Mouse (Mus musculus) forebrain, embryonic 16.5 days (tissue): Measurements from ENCODE around the gene Bank1. TPM values are rescaled to one million over a fixed set of nuclear protein-coding genes. Genes with fewer than 3 reads are reported as not detected.

Experiments used
- ATAC-seq: fragments of 200-750 bp; cut with Nextera tagmentation; 2 replicates; pipeline ENCODE4 v1.8.0; 2017; ENCODE audit warnings: mild to moderate bottlenecking, moderate library complexity
- H3K27ac ChIP-seq: fragments of 300-500 bp; sonication (generic); 2 replicates; pipeline ENCODE4 v1.5.1; 2014; ENCODE audit warnings: low read length, control low read depth
- H3K27me3 ChIP-seq: fragments of 300-500 bp; sonication (generic); replicated peaks from 2 replicates; pipeline ENCODE4 v1.6.1; 2014; ENCODE audit warnings: low read length; ENCODE audit not compliant: control insufficient read depth, insufficient read depth
- H3K36me3 ChIP-seq: fragments of 300-500 bp; sonication (generic); 2 replicates; pipeline ENCODE4 v1.6.1; 2014; ENCODE audit not compliant: control insufficient read depth, insufficient read depth
- H3K4me1 ChIP-seq: fragments of 300-500 bp; sonication (generic); replicated peaks from 2 replicates; pipeline ENCODE4 v1.6.1; 2014; ENCODE audit warnings: low read length; ENCODE audit not compliant: control insufficient read depth, insufficient read depth
- H3K4me2 ChIP-seq: fragments of 300-500 bp; sonication (generic); 2 replicates; pipeline ENCODE4 v1.6.1; 2014; ENCODE audit warnings: mild to moderate bottlenecking, low read length, control low read depth
- H3K4me3 ChIP-seq: fragments of 300-500 bp; sonication (generic); replicated peaks from 2 replicates; pipeline ENCODE4 v1.5.1; 2014; ENCODE audit warnings: mild to moderate bottlenecking, low read length, control low read depth
- H3K9ac ChIP-seq: fragments of 300-500 bp; sonication (generic); replicated peaks from 2 replicates; pipeline ENCODE4 v1.6.1; 2014; ENCODE audit warnings: low read depth, low read length, control low read depth
- H3K9me3 ChIP-seq: fragments of 300-500 bp; sonication (generic); 2 replicates; pipeline ENCODE4 v1.6.1; 2016; ENCODE audit warnings: low read length; ENCODE audit not compliant: control insufficient read depth
- WGBS: fragments of 180-500 bp; shearing (Covaris S2); extraction: QIAGEN DNeasy Blood & Tissue Kit; methylation state at CpG from one replicate; pipeline ENCODE4 v1.1.7; 2014; 5-methylcytosine and 5-hydroxymethylcytosine counted together
- polyA plus RNA-seq: library from polyadenylated mRNA; unstranded; fragments of >200 nt; fragmentation: Nextera tagmentation; extraction: Ambion mirVana; gene quantifications from 2 replicates; pipeline ENCODE4 v1.2.1, GENCODE M21; 2015

Bank1 gene
- 0.25 and 0.46 TPM in 2 replicates for polyA plus RNA-seq

DNA sequence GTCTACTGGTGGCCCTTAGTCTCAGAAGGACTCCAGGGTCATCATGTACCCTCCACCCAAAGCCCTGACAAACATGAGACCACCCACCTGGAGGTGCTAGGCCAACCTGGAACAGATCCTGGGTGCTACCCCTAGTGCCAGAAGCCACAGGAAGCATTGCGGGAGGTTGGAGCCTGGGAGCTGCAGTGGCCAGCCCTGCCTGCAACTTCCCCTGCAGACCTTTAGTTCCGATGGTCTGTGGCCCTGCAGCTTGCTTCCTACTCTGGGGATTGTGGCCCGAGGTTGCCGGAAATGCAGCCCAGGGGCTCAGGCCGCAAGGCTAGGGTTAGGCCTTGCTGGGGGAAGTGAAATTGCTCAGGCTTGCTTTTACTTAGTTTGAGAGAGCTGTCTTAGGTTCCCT, at the start of gene Bank1:
Gene Bank1 (minus strand): TSS at position 284 of the 400 bp plus-strand sequence.
- Histone ChIP-seq H3K36me3 (no peaks in the 10 kb centered on the region), H3K9ac (no peak within 1 kb of the TSS), H3K4me1 (no peaks in the 10 kb centered on the region), H3K9me3 (no peaks in the 10 kb centered on the region), H3K27me3 (no peaks in the 10 kb centered on the region), H3K4me2 (no peak within 1 kb of the TSS), H3K4me3 (no peak within 1 kb of the TSS), H3K27ac (no peak within 1 kb of the TSS)
- WGBS = 83% methylated on average over 5 of the region's 5 CpGs
- no peak for ATAC-seq

DNA sequence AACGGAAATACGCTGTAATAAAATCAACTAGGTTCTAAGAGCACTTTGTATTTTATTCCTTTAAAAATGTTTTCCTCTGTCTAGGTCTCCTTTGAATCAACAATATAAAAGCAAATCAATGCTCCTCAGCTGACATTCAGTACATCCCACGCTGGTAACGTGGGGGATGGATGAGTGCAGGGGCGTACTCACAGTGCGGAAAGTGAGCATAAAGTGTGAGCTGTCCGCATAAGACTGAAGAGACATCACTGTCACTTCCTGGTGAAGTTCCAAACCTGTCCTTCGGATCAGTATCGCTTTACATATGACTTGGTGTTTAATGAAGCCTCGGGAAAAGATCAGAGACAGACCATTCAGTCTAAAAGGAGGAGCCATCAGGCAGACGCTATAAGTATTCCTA, 44.0 kb upstream of the Bank1 start:
- ATAC-seq = no peak
- Histone ChIP-seq H3K36me3 (no peaks in the 10 kb centered on the region), H3K4me2 (no peak overlapping the region), H3K4me1 (no peaks in the 10 kb centered on the region), H3K4me3 (no peak overlapping the region), H3K9ac (no peak overlapping the region), H3K27ac (no peak overlapping the region), H3K9me3 (no peaks in the 10 kb centered on the region), H3K27me3 (no peaks in the 10 kb centered on the region)
- WGBS = 69% methylated on average over 11 of the region's 11 CpGs

GRCm38 (mm10) chr3:136369466-136369865, 43.6 kb upstream of the Bank1 start:
- H3K4me1 ChIP-seq = no peaks in the 10 kb centered on the region
- no peak for ATAC-seq
- H3K27me3 ChIP-seq = no peaks in the 10 kb centered on the region
- no peak overlapping the region for H3K4me3 ChIP-seq
- no peak overlapping the region for H3K4me2 ChIP-seq
- H3K27ac ChIP-seq = no peak overlapping the region
- no peaks in the 10 kb centered on the region for H3K9me3 ChIP-seq
- H3K36me3 ChIP-seq = no peaks in the 10 kb centered on the region
- H3K9ac ChIP-seq = no peak overlapping the region
- WGBS = 71% methylated on average over 9 of the region's 9 CpGs

DNA sequence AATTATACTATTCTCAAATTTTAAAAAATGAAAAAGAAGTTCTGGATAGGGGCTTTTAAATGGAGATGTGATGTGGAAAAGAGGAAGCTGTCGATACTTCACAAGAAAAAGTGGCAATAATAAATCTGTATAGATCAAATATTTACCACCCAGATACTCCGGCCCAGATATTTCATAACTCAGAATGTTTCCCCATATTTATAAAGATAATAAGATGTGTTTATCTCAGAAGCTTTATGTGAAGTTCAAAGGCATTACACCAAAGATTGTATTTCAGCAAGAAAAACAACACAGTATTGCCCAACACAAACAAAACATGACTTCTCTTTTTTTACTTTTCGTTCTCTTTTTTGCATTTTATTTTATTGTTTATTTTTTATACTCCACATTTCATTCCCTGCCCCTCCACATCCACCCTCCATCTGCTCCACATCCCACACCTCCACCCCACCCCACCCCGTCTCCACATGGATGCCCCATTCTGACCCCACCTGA, 42.7 kb upstream of the Bank1 start:
- 90% methylated on average over 4 of the region's 4 CpGs for WGBS
- H3K9ac ChIP-seq = no peak overlapping the region

GRCm38 (mm10) chr3:136349690-136350089, 23.8 kb upstream of the Bank1 start:
- Histone ChIP-seq H3K4me3 (no peak overlapping the region), H3K4me1 (no peaks in the 10 kb centered on the region), H3K9me3 (no peaks in the 10 kb centered on the region), H3K27ac (no peak overlapping the region), H3K4me2 (no peak overlapping the region), H3K9ac (no peak overlapping the region), H3K36me3 (no peaks in the 10 kb centered on the region), H3K27me3 (no peaks in the 10 kb centered on the region)
- 78% methylated on average over 7 of the region's 7 CpGs for WGBS
- no peak for ATAC-seq

More for the DNA sequence above, 42.7 kb upstream of the Bank1 start:
- no peak overlapping the region for H3K27ac ChIP-seq
- no peaks in the 10 kb centered on the region for H3K27me3 ChIP-seq
- no peak for ATAC-seq
- H3K4me3 ChIP-seq = no peak overlapping the region
- H3K4me1 ChIP-seq = no peaks in the 10 kb centered on the region
- H3K9me3 ChIP-seq = no peaks in the 10 kb centered on the region
- H3K36me3 ChIP-seq = no peaks in the 10 kb centered on the region
- no peak overlapping the region for H3K4me2 ChIP-seq

GRCm38 (mm10) chr3:136348611-136349010, 22.7 kb upstream of the Bank1 start:
- H3K9ac ChIP-seq = no peak overlapping the region
- 73% methylated on average over 1 of the region's 1 CpGs for WGBS
- no peak overlapping the region for H3K4me2 ChIP-seq
- no peaks in the 10 kb centered on the region for H3K36me3 ChIP-seq
- H3K27me3 ChIP-seq = no peaks in the 10 kb centered on the region
- H3K4me1 ChIP-seq = no peaks in the 10 kb centered on the region
- H3K27ac ChIP-seq = no peak overlapping the region
- ATAC-seq = no peak
- no peaks in the 10 kb centered on the region for H3K9me3 ChIP-seq
- no peak overlapping the region for H3K4me3 ChIP-seq

DNA sequence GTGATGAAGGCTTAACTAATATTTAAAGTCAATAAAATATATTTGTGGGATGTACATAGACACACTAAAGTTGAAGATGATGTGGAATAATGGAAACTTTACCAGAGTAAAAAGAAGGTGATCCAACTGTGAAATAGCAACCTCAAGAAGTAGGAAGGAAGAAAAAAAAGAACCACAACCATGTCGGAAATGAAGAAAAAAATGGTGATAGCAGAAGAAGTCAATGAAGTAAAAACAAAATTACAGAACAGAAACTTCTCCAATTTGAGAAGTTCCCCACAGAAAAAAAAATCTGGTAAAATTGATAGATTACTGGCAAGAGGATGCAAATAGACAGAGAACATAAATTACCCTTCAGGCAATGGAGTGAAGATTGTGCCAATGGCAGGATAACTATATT, 21.4 kb upstream of the Bank1 start:
- no peaks in the 10 kb centered on the region for H3K4me1 ChIP-seq
- no peaks in the 10 kb centered on the region for H3K36me3 ChIP-seq
- H3K27me3 ChIP-seq = no peaks in the 10 kb centered on the region
- no peak for ATAC-seq
- H3K9me3 ChIP-seq = no peaks in the 10 kb centered on the region
- H3K9ac ChIP-seq = no peak overlapping the region
- no peak overlapping the region for H3K4me2 ChIP-seq
- no peak overlapping the region for H3K27ac ChIP-seq
- no peak overlapping the region for H3K4me3 ChIP-seq
- 94% methylated on average over 1 of the region's 1 CpGs for WGBS

DNA sequence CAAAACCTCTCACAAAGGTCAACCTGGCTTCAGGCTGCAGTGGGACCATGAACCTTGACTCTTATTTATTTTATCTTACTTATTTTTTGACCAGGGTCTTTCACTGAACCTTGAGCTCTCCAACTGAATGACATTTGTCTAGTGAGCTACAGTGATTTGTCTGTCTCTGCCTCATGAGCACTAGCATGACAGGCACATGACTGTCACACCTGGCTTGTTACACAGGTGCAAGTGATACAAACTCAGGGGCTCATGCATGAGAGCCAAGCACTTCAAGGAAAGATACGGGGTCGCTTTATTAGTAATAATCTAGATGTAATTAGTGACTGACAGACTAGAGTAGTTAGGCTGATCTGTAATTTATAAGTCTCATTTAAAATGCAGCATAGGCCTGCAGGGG, 16.0 kb upstream of the Bank1 start:
- Histone ChIP-seq H3K9me3 (no peaks in the 10 kb centered on the region), H3K9ac (no peak overlapping the region), H3K27ac (no peak overlapping the region), H3K4me2 (no peak overlapping the region), H3K27me3 (no peaks in the 10 kb centered on the region), H3K4me1 (no peaks in the 10 kb centered on the region), H3K36me3 (no peaks in the 10 kb centered on the region), H3K4me3 (no peak overlapping the region)
- WGBS = 92% methylated on average over 2 of the region's 2 CpGs
- no peak for ATAC-seq

GRCm38 (mm10) chr3:136339896-136340295, 14.0 kb upstream of the Bank1 start:
- Histone ChIP-seq H3K4me3 (no peak overlapping the region), H3K36me3 (no peaks in the 10 kb centered on the region), H3K27me3 (no peaks in the 10 kb centered on the region), H3K9me3 (no peaks in the 10 kb centered on the region), H3K4me1 (no peaks in the 10 kb centered on the region), H3K27ac (no peak overlapping the region), H3K9ac (no peak overlapping the region), H3K4me2 (no peak overlapping the region)
- no peak for ATAC-seq
- 91% methylated on average over 2 of the region's 2 CpGs for WGBS

- Histone ChIP-seq H3K27ac (no peak overlapping the region), H3K9ac (no peak overlapping the region), H3K4me1 (no peaks in the 10 kb centered on the region), H3K9me3 (no peaks in the 10 kb centered on the region), H3K4me2 (no peak overlapping the region), H3K27me3 (no peaks in the 10 kb centered on the region), H3K36me3 (no peaks in the 10 kb centered on the region), H3K4me3 (no peak overlapping the region)
- ATAC-seq = no peak
- 90% methylated on average over 2 of the region's 2 CpGs for WGBS
These were observed 5.3 kb upstream of the Bank1 start for GRCm38 (mm10) chr3:136331135-136331534.
